ENCODE assay signal across 21 mouse cellular contexts in the genomic region with DNA sequence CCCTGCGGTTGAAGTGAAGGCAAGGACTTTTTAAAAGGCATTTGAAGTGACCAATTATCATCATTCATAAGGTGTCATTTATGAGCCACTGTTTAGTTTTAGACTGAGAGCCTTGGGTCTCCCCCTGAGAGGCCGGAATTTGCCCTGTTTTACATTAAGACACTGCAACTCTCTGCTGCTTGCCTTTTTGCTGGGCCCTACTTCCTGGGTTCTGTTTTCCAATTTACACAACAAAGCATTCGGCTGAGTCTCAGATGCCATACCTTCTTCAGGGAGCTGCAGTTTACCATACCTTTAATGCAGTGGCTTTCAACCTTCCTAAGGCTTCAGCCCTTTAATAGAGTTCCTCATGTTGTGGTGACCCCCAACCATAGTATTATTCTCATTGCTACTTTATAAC. TPM values are rescaled to one million over a fixed set of nuclear protein-coding genes. Genes with fewer than 3 reads are reported as not detected.
DNase-seq lines count a peak whose midpoint lies in the region; ATAC-seq lines count a peak whose summit lies in the region.
"Had no signal": no experiment of that assay in that cellular context is flagged by ENCODE, and none has a peak within 500 bp of the region (broad histone marks: within the 10 kb centered on the region; RNA-seq: fewer than 3 reads in every experiment).

No protein-coding gene starts in this region.

- no peak; the same call in 1 of the 2 replicates for ATAC-seq in forebrain, embryonic 12.5 days (ENCODE audit: low FRiP score)
- no peak for ATAC-seq in midbrain, embryonic 11.5 days (ENCODE audit: low FRiP score)
- no peak for ATAC-seq in midbrain, embryonic 16.5 days
- peak; percentile 47 for ATAC-seq in forebrain, embryonic 15.5 days (replicated peaks)
- no peak for ATAC-seq in erythroblast, adult 5-6 weeks (replicated peaks; ENCODE audit: low FRiP score, poor library complexity, severe bottlenecking)
- ATAC-seq: Patski had no signal

- no peak overlapping the region for H3K4me3 ChIP-seq in forebrain, embryonic 12.5 days (replicated peaks)
- no peak overlapping the region for H3K4me3 ChIP-seq in forebrain, embryonic 10.5 days
- no peak overlapping the region for H3K4me3 ChIP-seq in midbrain, embryonic 11.5 days (ENCODE audit: low read depth, low read length)
- no peak overlapping the region for H3K4me3 ChIP-seq in midbrain, embryonic 16.5 days (ENCODE audit: low read depth, low read length)
- H3K4me3 ChIP-seq in forebrain, embryonic 15.5 days, result no peak overlapping the region
- H3K4me3 ChIP-seq: left cerebral cortex, adult 2 months; stomach, embryonic 15.5 days had no signal

- H3K4me1 ChIP-seq in forebrain, embryonic 12.5 days, result peaks cover 35% of the 10 kb centered on the region
- H3K4me1 ChIP-seq in forebrain, embryonic 10.5 days, result peaks cover 35% of the 10 kb centered on the region
- peaks cover 25% of the 10 kb centered on the region for H3K4me1 ChIP-seq in midbrain, embryonic 11.5 days (ENCODE audit: control insufficient read depth, insufficient read depth, low read length)
- H3K4me1 ChIP-seq in midbrain, embryonic 16.5 days (ENCODE audit: control insufficient read depth, insufficient read depth, low read length), result peaks cover 9% of the 10 kb centered on the region; the same call in 1 of the 2 replicates
- peaks cover 20% of the 10 kb centered on the region for H3K4me1 ChIP-seq in forebrain, embryonic 15.5 days
- H3K4me1 ChIP-seq: stomach, embryonic 15.5 days had no signal

- WGBS in forebrain, embryonic 12.5 days, result 16% methylated on average over 3 of the region's 3 CpGs
- WGBS in forebrain, embryonic 10.5 days, result 40% methylated on average over 3 of the region's 3 CpGs
- 34% methylated on average over 3 of the region's 3 CpGs for WGBS in midbrain, embryonic 11.5 days
- WGBS in midbrain, embryonic 16.5 days, result 21% methylated on average over 3 of the region's 3 CpGs
- WGBS in forebrain, embryonic 15.5 days, result 19% methylated on average over 3 of the region's 3 CpGs

- H3K9me3 ChIP-seq in forebrain, embryonic 12.5 days, result no peaks in the 10 kb centered on the region
- no peaks in the 10 kb centered on the region for H3K9me3 ChIP-seq in forebrain, embryonic 10.5 days
- no peaks in the 10 kb centered on the region for H3K9me3 ChIP-seq in midbrain, embryonic 11.5 days (ENCODE audit: control insufficient read depth, low read length)
- no peaks in the 10 kb centered on the region for H3K9me3 ChIP-seq in midbrain, embryonic 16.5 days (replicated peaks; ENCODE audit: control insufficient read depth, low read length, poor library complexity, severe bottlenecking)
- no peaks in the 10 kb centered on the region for H3K9me3 ChIP-seq in forebrain, embryonic 15.5 days
- H3K9me3 ChIP-seq: G1E; stomach, embryonic 15.5 days had no signal

- no peak overlapping the region for H3K9ac ChIP-seq in forebrain, embryonic 12.5 days
- H3K9ac ChIP-seq in midbrain, embryonic 11.5 days (ENCODE audit: low read length), result no peak overlapping the region
- no peak overlapping the region for H3K9ac ChIP-seq in midbrain, embryonic 16.5 days (ENCODE audit: low read depth, low read length)
- no peak overlapping the region for H3K9ac ChIP-seq in forebrain, embryonic 15.5 days (replicated peaks)
- H3K9ac ChIP-seq: stomach, embryonic 15.5 days had no signal

- H3K27me3 ChIP-seq in forebrain, embryonic 12.5 days, result peaks cover 48% of the 10 kb centered on the region
- H3K27me3 ChIP-seq in forebrain, embryonic 10.5 days (ENCODE audit: poor library complexity, severe bottlenecking), result peaks cover 90% of the 10 kb centered on the region
- H3K27me3 ChIP-seq in midbrain, embryonic 11.5 days (ENCODE audit: control insufficient read depth, insufficient read depth, low read length), result no peaks in the 10 kb centered on the region
- no peaks in the 10 kb centered on the region for H3K27me3 ChIP-seq in midbrain, embryonic 16.5 days (ENCODE audit: control insufficient read depth, insufficient read depth, low read depth, low read length)
- no peaks in the 10 kb centered on the region for H3K27me3 ChIP-seq in forebrain, embryonic 15.5 days
- H3K27me3 ChIP-seq: Patski; stomach, embryonic 15.5 days had no signal

- H3K4me2 ChIP-seq in forebrain, embryonic 12.5 days, result no peak overlapping the region
- H3K4me2 ChIP-seq in midbrain, embryonic 11.5 days, result no peak overlapping the region
- no peak overlapping the region for H3K4me2 ChIP-seq in midbrain, embryonic 16.5 days (ENCODE audit: low read length)
- no peak overlapping the region for H3K4me2 ChIP-seq in forebrain, embryonic 15.5 days (replicated peaks)
- H3K4me2 ChIP-seq: heart, embryonic 11.5 days; stomach, embryonic 15.5 days had no signal

- peak overlapping the region; percentile 74; the same call in 1 of the 2 replicates for H3K27ac ChIP-seq in forebrain, embryonic 12.5 days
- H3K27ac ChIP-seq in forebrain, embryonic 10.5 days, result no peak overlapping the region
- peak overlapping the region; percentile 53 for H3K27ac ChIP-seq in midbrain, embryonic 11.5 days (ENCODE audit: low read depth, low read length)
- H3K27ac ChIP-seq in midbrain, embryonic 16.5 days (ENCODE audit: low read length), result no peak overlapping the region
- peak overlapping the region; percentile 60; the same call in 1 of the 2 replicates for H3K27ac ChIP-seq in forebrain, embryonic 15.5 days (replicated peaks)
- H3K27ac ChIP-seq: left cerebral cortex, adult 2 months; macrophage; stomach, embryonic 15.5 days had no signal

- DNase-seq in forebrain, embryonic 10.5 days (ENCODE audit: extremely low spot score, low spot score), result no peak
- DNase-seq in midbrain, embryonic 11.5 days (ENCODE audit: low spot score, missing footprints), result no peak
- DNase-seq in kidney, adult 11 months, result no peak
- DNase-seq: adrenal gland, postnatal 10 days; cerebellum, adult 2 months; cerebellum, postnatal 36 days; gastrocnemius, postnatal 10 days; kidney, adult 8-10 months; kidney, postnatal 10 days; thymus, postnatal 36 days had no signal

- no peaks in the 10 kb centered on the region for H3K36me3 ChIP-seq in forebrain, embryonic 12.5 days (replicated peaks)
- no peaks in the 10 kb centered on the region for H3K36me3 ChIP-seq in forebrain, embryonic 10.5 days (replicated peaks)
- no peaks in the 10 kb centered on the region for H3K36me3 ChIP-seq in midbrain, embryonic 11.5 days (ENCODE audit: control insufficient read depth, insufficient read depth, low read length)
- H3K36me3 ChIP-seq in midbrain, embryonic 16.5 days (ENCODE audit: control insufficient read depth, insufficient read depth, low read length), result no peaks in the 10 kb centered on the region
- no peaks in the 10 kb centered on the region for H3K36me3 ChIP-seq in forebrain, embryonic 15.5 days
- H3K36me3 ChIP-seq: G1E; stomach, embryonic 15.5 days had no signal

RNA-seq across cellular contexts. Expression of a gene that starts 26.1 kb away (rescaled TPM):
- 7.6 and 12.7 TPM in 2 replicates for polyA plus RNA-seq in forebrain, embryonic 12.5 days (2016; fragmentation: Nextera tagmentation; extraction: Ambion mirVana)
- polyA plus RNA-seq in forebrain, embryonic 10.5 days (2016; fragmentation: Nextera tagmentation; extraction: Ambion mirVana), result 5.5 and 6.5 TPM in 2 replicates
- polyA plus RNA-seq in midbrain, embryonic 11.5 days (2014; fragmentation: Nextera tagmentation; extraction: Ambion mirVana), result 3.5 and 4.0 TPM in 2 replicates
- 10.0 and 11.2 TPM in 2 replicates for polyA plus RNA-seq in midbrain, embryonic 16.5 days (2015; fragmentation: Nextera tagmentation; extraction: Ambion mirVana)
- polyA plus RNA-seq in forebrain, embryonic 15.5 days (2015; fragmentation: Nextera tagmentation; extraction: Ambion mirVana), result 6.9 and 7.1 TPM in 2 replicates
- not detected in 2 replicates for total RNA-seq in erythroblast, adult 5-6 weeks (2015; ENCODE audit: low replicate concordance)
- total RNA-seq in erythroblast, adult 5-6 weeks (2017; ENCODE audit: low replicate concordance), result 0.70 TPM in 1 of 2 replicates, not detected in the other
- total RNA-seq: granulocyte monocyte progenitor cell, adult 5-6 weeks had no signal
- polyA plus RNA-seq: macrophage had no signal

Comparison
In these comparisons a context has a peak if more than half of its experiments do, and no peak if none do; other contexts are left out.
1. H3K27ac ChIP-seq: peak in forebrain, embryonic 12.5 days (single experiment), midbrain, embryonic 11.5 days (single experiment) and forebrain, embryonic 15.5 days (single experiment); none in forebrain, embryonic 10.5 days (single experiment) and midbrain, embryonic 16.5 days (single experiment).